Mouse (Mus musculus) frontal cortex, adult 2 months (tissue): Measurements from ENCODE around the gene 2010111I01Rik. TPM values are rescaled to one million over a fixed set of nuclear protein-coding genes. Genes with fewer than 3 reads are reported as not detected.
A peak's percentile ranks its signal among the peaks of the same experiment; 100 is the strongest.
"Not testable (repeated sequence)": the region's sequence is repeated elsewhere in the genome, so short reads cannot be mapped to it uniquely, and the experiment has no call there.

Experiments
- DNase-seq, 2 experiments: peaks; one replicate each; pipeline ENCODE4 v3.0.0; 2022; ENCODE audit warnings: low spot score in 1 of 2; ENCODE audit errors: extremely low spot score in 1 of 2
- polyA plus RNA-seq: library from polyadenylated mRNA; depleted of rRNA; stranded (reverse); fragments of >200 nt; gene quantifications from 2 replicates; pipeline ENCODE4 v1.2.3, GENCODE M21; 2012

The 2010111I01Rik gene
- polyA plus RNA-seq, 1 experiment, result 95.5 TPM

GRCm38 (mm10) chr13:63304124-63304792 lies 339.6 kb downstream of the 2010111I01Rik start:
- no peak for DNase-seq

DNA sequence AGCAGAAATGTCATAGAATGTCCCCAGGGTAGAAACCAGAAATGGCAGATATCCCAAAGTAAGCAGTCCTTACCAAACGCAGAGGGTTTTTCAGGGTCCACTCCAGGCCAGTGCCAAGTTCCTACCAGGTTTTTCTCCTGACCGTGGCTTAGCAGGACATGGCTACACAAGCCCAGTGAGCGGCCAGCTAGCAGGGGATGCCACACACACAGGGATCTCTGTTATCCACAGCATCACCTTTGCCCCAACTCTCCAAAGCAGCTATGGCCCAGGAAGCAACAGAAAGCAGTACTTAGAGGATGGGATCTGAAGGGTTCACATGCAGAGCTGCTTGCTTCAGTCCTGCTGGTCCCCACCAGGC lies 340.1 kb downstream of the 2010111I01Rik start:
- DNase-seq, result no peak

DNA sequence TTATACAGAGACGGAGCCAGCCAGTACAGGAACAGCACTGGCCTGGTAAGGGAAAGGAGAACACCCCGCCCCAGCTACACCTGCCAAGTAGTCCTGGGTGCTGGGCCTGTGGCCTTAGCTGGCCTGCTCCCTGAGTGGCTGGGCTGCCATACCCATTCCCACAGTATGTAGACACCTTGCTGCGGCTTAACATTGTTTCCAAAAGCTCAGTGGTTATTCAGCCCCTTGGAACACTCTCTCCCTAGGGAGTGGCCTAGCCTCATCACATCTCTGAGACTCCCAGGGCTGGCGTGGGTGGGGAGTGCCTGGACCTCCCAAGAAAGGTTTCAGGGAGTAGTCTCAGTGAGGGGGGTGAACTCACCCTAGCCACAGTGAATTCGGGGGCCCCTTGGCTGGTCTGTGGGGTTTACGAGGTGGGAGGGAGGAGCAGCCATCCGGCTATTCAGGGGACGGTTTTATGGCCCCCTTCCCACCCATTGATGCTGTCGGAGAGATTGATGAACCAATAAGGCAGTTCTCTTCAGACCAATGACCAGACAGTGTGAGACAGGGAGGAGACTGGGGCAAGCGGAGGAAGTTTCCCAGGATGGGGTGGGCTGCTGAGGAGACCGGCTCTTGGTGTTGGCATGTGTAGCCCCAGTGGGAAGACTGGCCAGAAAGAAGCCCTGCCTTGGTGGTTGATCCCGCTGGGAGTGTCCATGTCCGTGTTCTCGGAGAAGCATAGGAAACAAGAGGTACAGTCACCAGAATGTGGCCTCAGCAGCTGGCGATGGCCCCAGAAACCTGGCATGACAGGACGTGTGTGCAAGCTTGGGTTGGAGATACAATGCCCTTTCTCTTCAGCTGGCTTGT lies 340.7 kb downstream of the 2010111I01Rik start:
- peak; percentile 28 to 34 for DNase-seq

GRCm38 (mm10) chr13:63306768-63307167 lies 342.1 kb downstream of the 2010111I01Rik start:
- peak; percentile 44 to 68 for DNase-seq

DNA sequence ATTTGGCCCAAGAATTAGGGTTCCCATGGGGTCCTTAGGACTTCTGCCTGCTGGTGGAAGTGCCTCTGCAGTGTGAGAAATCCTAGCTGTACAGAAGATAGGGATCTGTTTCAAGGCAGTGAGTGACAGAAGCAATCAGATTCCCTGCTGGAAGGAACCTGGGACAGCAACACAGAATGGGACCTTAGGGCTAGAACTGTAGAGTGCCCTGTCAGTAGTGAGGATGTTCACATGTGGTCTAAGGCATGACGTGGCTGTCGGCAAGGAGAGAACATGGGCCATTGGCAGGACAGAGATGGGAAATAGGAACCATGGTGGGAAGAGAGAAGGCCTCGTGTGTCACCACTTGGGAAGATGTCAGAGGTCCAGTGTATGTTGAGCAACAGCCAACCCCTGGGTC lies 344.9 kb downstream of the 2010111I01Rik start:
- no peak for DNase-seq

DNA sequence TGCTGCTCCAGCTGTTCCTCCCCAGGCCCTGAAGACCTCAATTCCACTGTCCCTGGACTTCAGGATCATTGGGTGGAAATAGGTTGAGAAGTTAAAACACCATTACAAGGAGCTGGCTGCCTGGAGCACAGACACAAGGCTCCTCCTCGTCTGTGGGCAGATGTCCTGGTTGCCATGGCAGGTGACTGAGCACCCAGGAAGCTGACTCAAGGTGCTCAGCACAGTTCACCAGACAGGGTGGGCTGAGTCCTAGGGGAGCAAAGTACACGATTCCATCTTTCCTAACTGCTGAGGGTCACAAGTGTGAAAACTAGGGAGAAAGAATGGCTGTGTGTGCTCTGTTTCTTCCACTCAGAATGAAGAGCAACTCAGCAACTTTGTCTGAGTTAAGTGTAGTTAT lies 346.5 kb downstream of the 2010111I01Rik start:
- no peak for DNase-seq

DNA sequence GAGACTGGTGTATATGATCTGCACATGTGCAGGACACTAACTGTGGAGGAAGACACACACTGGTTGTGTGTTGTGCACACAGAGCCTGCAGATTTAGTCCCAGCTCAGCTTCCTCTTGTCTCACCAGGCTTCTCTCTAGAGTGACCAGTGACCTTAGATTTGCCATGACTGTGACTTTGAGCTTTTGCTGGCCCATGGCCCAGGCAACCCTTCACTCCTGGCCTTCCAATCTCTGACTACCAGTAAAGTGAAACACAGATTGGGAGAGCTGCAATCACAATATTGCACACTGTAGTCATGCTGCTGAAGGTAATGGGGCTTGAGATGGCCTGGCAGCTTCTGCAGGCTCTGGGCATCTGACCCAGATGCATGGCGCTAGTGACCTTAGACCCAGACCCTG lies 348.6 kb downstream of the 2010111I01Rik start:
- DNase-seq, result no peak

DNA sequence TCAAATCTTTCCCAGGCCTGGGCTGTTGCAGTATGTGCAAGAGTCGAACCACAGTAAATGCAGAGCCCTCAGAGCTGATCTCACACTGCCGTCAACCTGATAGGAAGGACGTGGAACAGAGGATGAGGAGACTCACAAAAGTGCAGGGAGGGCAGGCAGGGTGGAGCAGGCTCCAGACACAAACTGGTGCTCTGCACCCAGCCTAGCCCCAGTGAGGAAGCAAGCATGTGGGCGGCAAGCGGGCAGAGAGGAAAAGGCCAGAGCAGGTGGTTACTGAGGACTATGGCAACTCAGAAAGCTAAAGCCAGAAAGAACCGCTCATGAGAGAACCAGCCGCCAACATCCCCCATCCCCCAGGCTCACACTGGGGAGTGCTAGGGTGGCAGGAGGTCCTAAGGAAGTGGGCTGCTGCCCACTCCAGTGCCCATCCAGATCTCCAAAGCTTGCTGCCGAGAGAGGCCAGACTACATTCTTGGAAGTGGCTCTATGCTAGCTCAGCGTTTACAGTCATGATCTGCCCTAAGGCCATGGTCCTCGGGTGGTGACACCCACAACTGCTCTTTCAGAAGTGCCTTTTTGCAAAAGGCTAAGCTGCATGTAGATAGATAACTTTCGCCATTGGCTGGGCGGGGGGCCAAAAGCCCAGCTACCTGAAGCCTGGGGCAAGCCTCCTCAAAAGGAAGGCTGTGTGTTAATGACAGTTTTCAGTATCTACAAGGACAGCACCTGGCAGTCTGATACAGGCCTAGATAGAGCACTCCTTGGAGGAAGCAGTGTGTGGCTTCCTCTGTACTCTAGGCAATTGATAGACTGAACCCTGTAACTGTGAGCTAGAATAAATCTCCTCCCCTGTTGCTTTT lies 349.3 kb downstream of the 2010111I01Rik start:
- no peak for DNase-seq

- no peak for DNase-seq
Measured at GRCm38 (mm10) chr13:63314608-63314920, 349.9 kb downstream of the 2010111I01Rik start.

DNA sequence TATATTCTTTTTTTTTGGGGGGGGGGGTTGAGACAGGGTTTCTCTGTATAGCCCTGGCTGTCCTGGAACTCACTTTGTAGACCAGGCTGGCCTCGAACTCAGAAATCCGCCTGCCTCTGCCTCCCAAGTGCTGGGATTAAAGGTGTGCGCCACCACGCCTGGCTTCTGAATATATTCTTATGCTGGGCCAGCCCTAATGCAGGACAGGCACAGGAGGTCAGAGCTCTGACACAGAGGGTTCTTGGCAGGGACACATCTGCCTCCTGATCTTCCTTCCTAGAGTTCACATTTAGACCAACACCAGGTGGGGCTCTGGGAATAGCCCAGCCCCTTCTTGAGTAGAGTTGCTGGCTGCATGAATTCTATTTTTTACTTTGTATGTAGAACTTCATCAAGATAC lies 350.4 kb downstream of the 2010111I01Rik start:
- DNase-seq, result not testable (repeated sequence)

GRCm38 (mm10) chr13:63315777-63316176 lies 351.1 kb downstream of the 2010111I01Rik start:
- no peak for DNase-seq

- no peak for DNase-seq
Measured at GRCm38 (mm10) chr13:63316407-63316806, 351.7 kb downstream of the 2010111I01Rik start.

GRCm38 (mm10) chr13:63317681-63318104 lies 353.0 kb downstream of the 2010111I01Rik start:
- DNase-seq, result no peak

DNA sequence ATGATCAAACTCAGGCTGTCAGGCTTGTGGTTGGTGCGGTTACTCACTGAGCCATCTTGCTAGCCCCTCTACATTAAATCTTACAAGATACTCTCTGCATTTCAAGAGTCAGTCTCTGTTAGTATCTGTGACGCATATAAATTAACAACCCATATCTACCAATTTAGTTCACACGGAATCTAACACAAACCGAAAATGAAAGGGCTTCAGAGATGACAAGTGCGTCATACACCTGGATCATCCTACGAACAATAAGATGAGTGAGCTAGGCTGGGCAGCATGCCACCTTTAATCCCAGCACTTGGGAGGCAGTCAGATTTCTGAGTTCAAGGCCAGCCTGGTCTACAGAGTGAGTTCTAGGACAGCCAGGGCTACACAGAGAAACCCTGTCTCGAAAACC lies 355.1 kb downstream of the 2010111I01Rik start:
- no peak for DNase-seq

DNA sequence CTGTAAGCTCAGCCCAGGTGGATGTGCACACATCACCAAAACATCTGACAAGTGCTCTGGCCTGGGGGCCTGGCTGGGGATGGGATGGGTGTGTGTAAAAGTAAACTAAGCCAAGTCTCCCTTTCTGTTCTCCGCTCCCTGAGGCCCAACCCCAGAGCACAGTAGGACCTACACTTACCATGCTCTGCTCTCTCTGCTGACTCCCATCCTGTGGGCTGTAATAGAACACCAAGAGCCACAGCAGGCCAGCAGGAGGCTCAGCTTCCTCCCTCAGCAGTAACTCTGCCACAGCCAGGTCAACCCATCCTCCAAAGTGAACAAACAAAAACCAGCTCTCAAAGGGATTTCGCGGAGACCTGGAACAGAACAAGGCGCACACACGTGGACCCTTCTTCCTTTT lies 357.0 kb downstream of the 2010111I01Rik start:
- DNase-seq, result no peak

DNA sequence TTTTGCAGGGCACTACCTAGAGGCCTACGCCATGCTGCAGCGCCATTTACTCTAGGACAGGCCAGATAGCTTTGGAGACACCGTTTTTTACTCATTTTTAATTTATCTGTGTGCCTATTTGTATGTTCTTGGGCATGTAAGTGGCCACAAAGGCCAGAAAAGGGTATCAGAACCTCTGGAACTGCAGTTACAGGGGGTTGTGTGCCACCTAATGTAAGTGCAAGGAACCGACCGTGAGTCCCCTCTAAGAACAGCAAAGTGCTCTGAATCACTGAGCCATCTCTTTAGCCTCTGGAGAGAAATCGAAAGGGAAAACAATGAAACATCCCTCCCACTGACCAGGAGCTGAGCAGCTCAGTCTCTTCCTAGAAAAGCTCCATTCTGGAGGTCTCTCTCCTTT lies 358.1 kb downstream of the 2010111I01Rik start:
- DNase-seq, result no peak

- DNase-seq, result no peak
Measured at GRCm38 (mm10) chr13:63323286-63324075, 358.8 kb downstream of the 2010111I01Rik start.

- DNase-seq, result no peak
Measured at GRCm38 (mm10) chr13:63324311-63324710, 359.6 kb downstream of the 2010111I01Rik start.

- no peak for DNase-seq
Measured at GRCm38 (mm10) chr13:63324978-63325848, 360.5 kb downstream of the 2010111I01Rik start.
